Mouse (Mus musculus) ovary, adult 10 weeks (tissue): ENCODE results near the gene Galns. TPM values are rescaled to one million over a fixed set of nuclear protein-coding genes. Genes with fewer than 3 reads are reported as not detected.

Experiments
- polyA plus RNA-seq: library from polyadenylated mRNA; stranded (reverse); fragments of 350-450 nt; fragmentation: Illumina TruSeq; extraction: RNeasy Lipid Tissue Mini Kit (QIAGEN cat#74804); gene quantifications from one replicate; pipeline ENCODE4 v1.2.3, GENCODE M21; 2014

Galns gene
- 1.1 TPM for polyA plus RNA-seq

DNA sequence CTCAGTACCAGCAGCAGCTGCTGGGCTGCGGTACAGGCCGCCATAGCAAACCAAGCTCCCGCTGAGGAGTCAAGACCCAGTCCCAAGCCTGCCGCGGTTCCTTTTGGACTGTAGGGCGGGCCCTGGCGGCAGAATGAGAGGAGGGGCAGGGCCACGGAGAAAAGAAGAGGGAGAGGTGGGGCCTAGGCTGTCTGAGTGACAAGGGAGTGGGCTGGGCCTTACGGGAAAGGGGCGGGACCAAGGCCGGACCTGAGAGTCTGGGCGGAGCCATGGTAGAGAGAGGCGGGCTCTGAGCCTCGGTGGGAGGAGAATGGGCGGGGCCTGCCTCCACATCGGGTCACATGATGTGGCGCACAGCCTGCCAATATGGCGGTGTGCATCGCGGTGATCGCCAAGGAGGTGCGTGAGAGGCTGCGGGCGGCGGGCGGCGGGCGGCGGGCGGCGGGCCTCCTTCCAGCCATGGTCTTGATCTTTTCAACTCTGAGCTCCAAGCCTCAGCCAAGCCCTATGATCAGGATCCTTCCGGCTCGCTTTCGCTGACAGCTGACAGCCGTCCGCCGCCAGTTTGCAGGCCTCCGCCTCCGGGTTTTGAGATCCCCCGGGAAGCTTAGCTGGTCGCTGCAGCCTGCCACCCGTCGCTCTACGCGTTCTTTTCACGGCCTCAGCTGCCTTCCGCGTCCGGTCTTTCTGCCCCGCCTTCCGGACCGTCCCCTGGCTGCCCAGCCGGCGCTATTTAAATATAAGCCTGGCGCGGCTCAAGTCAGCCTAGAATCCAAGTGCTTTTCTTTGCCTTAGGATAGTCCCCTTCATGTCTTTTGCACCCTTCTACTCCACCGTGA lies at the start of gene Galns, which contains the start of gene Trappc2l:
Gene Galns (minus strand): TSS at position 169 of the 839 bp plus-strand sequence.
Gene Trappc2l (plus strand): TSS at position 346 of the 839 bp plus-strand sequence.

GRCm38 (mm10) chr8:122622727-122623126 lies 11.5 kb upstream of the Galns start, which contains the start of gene Pabpn1l:
TSS of gene Pabpn1l (minus strand) at chr8:122622739.

GRCm38 (mm10) chr8:122576648-122577022 lies 34.6 kb downstream of the Galns start, which contains the start of gene Aprt:
TSS of gene Aprt (minus strand) at chr8:122576909.

GRCm38 (mm10) chr8:122567361-122568108 lies 43.7 kb downstream of the Galns start, which contains the start of gene Cdt1:
TSS of gene Cdt1 (plus strand) at chr8:122568015.

GRCm38 (mm10) chr8:122551265-122552051 lies 59.8 kb downstream of the Galns start, which contains the start of gene Piezo1:
TSS of gene Piezo1 (minus strand) at chr8:122551329.

Other genes starting within 250 kb of the Galns start
- gene Zc3h18, start 234.9 kb downstream of the Galns start, polyA plus RNA-seq, result 14.5 TPM
- gene Il17c, start 189.4 kb downstream of the Galns start, polyA plus RNA-seq, result not detected
- not detected for gene Cyba, start 178.5 kb downstream of the Galns start, polyA plus RNA-seq
- gene Mvd, start 168.0 kb downstream of the Galns start, polyA plus RNA-seq, result not detected
- not detected for gene Snai3, start 150.7 kb downstream of the Galns start, polyA plus RNA-seq
- 22.0 TPM for gene Rnf166, start 135.4 kb downstream of the Galns start, polyA plus RNA-seq
- gene Ctu2, start 135.3 kb downstream of the Galns start, polyA plus RNA-seq, result not detected
- 2.5 TPM for gene Piezo1, start 60.1 kb downstream of the Galns start, polyA plus RNA-seq
- 1.8 TPM for gene Cdt1, start 43.4 kb downstream of the Galns start, polyA plus RNA-seq
- gene Aprt, start 34.6 kb downstream of the Galns start, polyA plus RNA-seq, result not detected
- gene Trappc2l, start 177 bp upstream of the Galns start, polyA plus RNA-seq, result 2.9 TPM
- gene Pabpn1l, start 11.3 kb upstream of the Galns start, polyA plus RNA-seq, result not detected
- 5.8 TPM for gene Cbfa2t3, start 87.6 kb upstream of the Galns start, polyA plus RNA-seq
- 0.34 TPM for gene Acsf3, start 164.0 kb upstream of the Galns start, polyA plus RNA-seq
- not detected for gene Cdh15, start 236.5 kb upstream of the Galns start, polyA plus RNA-seq